Mouse (Mus musculus): ENCODE data around the gene Sox1. TPM values are rescaled to one million over a fixed set of nuclear protein-coding genes. Genes with fewer than 3 reads are reported as not detected.

The Sox1 gene
- total RNA-seq (2021) = not detected
- long read RNA-seq, experiment 1 = 0 reads
- long read RNA-seq, experiment 2 = 0 reads

- no peak for DNase-seq
Observed at GRCm38 (mm10) chr8:12395071-12396031, at the start of gene Sox1. Sox1 (plus strand) TSS chr8:12395295.

DNA sequence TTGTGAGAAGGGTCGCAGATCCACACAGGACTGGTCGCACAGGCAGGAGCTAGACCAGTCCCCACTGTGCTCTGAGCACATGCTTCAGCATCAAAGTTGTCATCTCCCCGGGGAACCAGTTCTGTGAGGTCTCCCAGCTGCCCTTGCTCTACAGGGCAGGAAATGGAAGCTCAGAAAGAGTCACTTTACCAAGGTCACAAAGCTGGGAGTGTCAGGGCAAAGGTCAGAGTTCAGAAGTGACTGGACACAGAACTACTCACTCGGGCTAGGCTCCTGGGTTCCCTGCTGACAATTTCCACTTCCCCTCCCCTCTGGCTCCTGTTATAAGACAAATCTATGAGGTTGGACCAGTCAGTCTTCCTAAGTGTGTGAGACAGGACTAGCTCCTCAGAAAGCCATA is 49.2 kb upstream of the Sox1 start:
- no peak for DNase-seq

DNA sequence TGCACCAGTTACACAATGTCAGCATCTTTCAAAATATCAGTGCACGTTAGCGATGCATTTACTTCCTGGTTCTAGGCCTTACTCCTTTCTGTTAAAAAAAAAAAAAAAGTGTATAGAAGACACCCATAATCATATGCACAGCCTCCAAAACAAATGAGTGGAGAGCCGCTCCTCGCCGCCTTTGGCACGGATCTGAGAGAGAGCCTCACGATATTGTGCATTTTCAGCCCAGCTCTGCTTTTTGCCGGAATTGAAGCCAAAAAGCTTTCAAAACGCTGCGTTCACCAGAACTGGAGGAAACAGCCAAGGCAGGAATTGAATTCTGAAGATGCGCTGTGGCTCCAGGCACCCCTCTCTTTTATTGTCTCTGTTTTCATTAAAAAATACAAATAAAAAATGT is 48.2 kb upstream of the Sox1 start:
- DNase-seq = no peak

DNA sequence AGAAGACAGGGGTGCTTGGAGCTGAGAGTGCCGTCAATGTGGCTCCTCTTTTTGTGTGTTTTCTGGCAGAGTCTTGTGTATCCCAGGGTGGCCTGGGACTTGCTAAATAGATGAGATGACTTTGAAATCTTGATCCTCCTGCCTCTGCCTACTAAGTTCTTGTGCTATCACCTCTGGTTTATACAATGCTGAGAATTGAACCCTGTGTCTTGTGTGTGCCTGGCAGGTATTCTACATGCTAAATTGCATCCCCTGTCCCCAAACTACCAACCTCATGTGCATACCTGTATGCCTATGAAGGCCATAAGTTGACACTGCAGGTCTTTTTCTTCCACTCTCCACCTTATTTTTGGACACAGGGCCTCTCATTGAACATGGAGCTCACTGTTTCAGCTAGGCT is 46.8 kb upstream of the Sox1 start:
- DNase-seq = no peak

GRCm38 (mm10) chr8:12349591-12349990 is 45.5 kb upstream of the Sox1 start:
- peak; percentile 19 for DNase-seq

DNA sequence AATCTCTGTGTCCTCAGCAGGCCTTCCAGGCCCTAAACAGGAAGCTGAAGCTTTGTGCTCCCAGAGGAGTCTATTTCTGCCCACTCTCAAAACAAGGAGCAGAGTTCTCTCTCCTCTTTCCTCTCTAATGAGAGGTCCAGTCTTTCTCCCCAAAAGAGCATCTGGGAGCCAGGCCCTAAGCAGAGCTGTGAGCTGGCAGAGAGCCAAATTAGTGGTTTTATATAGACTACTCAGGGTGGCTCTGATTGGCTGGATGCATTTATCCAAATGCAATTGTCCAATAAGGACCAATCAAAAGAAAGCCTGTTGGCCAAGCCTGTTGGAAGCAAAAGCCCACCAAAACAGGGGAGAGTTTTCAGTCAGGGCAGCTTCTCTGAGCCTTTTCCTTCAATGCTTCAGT is 44.0 kb upstream of the Sox1 start:
- DNase-seq = no peak

GRCm38 (mm10) chr8:12354406-12355025 is 40.6 kb upstream of the Sox1 start:
- no peak for DNase-seq

DNA sequence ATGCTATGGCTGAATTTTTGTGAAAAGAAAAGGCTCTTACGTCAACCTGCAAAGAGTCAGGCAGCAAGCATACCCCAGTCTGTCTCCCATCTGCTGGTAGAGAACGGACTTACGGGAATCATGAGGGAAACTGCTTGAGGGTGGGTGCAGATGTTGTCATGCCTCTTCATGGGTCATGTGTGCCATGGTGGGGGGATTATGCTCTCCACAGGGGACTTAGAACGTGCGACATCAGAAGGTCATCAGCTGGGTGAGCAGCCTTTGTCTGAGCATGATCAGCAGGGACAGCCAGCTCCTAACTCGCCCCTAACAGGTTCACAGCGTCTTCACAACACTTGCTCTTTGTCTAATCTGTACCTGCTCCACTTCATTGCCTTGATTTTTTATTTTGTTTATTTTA is 26.9 kb upstream of the Sox1 start:
- no peak for DNase-seq

- DNase-seq = no peak
Observed at GRCm38 (mm10) chr8:12368856-12369255, 26.2 kb upstream of the Sox1 start.

- no peak for DNase-seq
Observed at GRCm38 (mm10) chr8:12381111-12381510, 14.0 kb upstream of the Sox1 start.

- DNase-seq = no peak
Observed at GRCm38 (mm10) chr8:12382707-12383561, 12.2 kb upstream of the Sox1 start.

DNA sequence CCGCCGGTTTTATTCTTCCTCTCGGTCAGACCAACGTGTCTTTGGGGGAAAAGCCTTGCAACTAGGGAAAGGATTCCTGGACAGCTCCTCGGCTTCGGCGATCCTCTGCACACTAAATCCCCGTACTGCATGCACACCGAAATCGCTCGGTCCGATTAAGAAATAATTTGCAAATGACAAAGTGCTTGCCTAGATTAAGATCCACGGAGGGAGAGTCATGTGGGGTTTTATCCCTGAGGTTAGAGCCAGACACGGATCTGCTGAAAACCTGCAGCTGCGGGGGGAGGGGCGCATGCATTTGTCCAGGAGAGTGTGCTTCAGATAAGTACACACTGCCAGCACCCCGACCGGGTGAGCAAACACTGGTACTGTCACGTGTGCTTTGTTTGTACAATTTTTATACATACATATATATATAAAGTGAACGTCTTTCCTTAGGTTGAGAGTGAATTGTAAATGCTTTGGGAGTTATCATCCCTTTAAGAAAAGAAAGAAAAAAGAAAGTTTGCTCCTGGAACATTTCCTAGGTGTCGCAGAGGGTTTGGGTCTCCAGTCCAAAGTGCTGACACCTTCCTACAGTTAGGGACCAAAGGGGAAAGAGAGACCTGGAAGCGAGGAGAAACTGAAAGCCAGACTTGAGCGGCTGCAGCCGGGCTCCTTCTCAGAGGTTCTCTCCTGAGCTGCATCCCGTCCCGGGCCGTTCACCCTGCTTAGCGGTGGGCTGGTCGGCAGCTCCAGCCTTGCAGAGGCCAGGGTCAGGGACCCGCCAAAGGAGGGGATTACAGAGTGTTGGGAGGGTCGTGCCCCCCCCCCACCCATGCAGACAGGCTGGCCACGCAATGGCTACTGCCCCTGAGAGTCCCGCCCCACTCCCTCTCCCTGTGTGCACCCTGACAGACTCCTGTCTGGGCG is 10.9 kb upstream of the Sox1 start:
- no peak for DNase-seq

GRCm38 (mm10) chr8:12384996-12385685 is 10.0 kb upstream of the Sox1 start:
- DNase-seq = no peak

DNA sequence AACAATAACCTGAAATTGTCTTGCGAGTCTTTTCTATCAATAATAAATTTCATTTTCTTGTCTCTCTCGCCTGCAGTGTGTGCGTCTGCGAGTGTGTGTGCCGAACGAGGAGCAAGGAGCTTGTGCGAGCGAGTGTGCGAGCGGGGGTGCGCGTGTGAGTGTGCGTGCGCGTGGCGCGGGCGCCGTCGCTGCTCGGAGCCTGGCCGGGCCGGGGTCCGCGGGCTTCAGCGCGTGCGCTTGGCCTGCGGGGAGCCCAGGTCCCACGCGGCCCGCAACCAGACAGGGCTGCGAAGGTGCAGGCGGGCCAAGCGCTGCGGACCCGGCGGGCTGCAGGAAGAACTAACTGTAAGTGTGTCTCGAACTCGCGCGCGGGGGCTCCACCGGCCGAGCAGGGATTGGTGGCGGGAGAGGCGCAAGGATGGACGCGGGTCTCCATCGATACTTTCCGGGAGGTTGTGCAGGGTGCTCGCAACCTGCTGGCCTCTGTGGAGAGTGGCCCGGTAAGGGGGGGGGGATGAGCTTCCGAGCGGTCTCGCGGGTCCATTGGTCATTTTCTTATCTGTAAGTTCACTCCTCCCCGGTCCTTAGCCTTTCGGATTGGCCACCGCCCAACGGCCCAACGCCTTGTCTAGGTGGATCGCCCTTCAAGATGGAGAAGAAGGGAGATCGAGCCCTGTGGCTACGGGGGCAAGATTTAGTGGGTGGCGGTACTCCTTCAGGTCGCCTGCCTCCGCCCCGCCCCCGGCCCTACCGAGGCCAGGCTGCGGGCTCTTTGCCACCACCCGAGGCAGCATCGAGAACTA is 9.2 kb upstream of the Sox1 start:
- DNase-seq = no peak

DNA sequence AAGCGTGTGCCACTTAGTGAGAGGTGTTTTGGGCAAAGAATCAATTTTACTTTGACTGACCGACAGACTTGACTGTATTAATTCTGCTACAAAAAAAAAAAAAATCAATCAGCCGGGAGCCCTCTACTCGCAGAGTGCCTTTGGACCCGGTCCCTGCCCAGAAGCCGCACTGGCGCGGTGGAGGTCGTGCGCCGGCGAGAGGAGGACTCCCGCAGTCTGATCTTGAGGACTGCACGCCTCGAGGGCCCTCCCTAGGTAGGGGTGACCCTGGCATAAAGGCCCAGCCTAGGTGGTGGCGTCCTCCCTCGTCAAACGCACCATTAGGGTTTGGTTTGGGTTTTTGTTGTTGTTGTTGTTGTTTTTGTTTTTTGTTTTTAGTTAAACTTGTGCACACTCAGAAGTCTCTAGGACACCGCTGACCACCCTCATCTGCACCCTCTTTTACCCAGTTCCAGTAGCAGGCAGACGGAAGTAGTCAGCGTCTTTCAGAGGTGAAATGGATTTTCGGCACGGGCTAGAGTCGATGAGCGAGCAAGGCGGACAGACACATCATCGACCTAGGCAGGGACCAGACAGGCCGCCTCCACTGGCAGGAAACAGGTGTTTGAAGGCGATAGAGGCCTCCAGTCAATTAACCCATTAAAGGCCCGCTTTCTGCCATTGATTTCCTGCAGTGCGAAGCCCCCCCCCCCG is 8.4 kb upstream of the Sox1 start:
- no peak for DNase-seq

DNA sequence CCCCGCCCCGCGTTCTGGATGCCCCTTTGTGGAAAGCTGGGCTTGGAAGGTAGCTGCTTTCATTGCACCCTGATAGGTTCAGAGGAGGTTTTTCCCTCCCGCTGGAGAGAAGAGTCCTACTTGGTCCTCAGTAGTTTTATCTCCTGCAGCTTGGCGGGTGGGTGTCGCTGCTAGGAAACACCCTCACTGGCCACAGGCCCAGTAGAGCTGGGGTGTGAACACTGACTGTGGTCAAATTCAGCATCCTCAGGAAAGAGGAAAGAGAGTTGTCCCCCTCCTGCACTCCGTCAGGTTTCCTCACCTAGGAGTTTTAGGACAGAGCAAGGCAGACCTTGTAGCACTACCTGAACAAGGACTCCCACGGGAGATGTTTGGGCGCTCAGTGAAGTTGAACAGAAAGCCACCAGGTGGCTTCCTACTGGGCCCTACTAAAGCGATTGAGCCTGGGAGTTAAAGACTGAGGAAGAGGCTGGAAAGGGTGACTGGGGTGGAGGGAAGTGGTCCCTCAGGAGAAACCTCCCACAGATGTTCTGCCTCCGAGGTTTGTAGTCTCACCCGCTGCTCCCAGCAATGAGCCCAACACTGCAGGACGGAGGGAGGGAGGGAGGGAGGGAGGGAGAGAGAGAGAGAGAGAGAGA is 7.8 kb upstream of the Sox1 start:
- DNase-seq = no peak

GRCm38 (mm10) chr8:12387901-12388300 is 7.2 kb upstream of the Sox1 start:
- no peak for DNase-seq

- DNase-seq = no peak
Observed at GRCm38 (mm10) chr8:12388390-12389115, 6.5 kb upstream of the Sox1 start.
